Mouse (Mus musculus): ENCODE measurements around the gene Samsn1.
"Not testable (repeated sequence)": the region's sequence is repeated elsewhere in the genome, so short reads cannot be mapped to it uniquely, and the experiment has no call there.

The Samsn1 gene

GRCm38 (mm10) chr16:75872241-75872640, 149.8 kb downstream of the Samsn1 start:
- DNase-seq = no peak

GRCm38 (mm10) chr16:75867400-75867799, 154.7 kb downstream of the Samsn1 start:
- DNase-seq = no peak

GRCm38 (mm10) chr16:75865505-75865904, 156.6 kb downstream of the Samsn1 start:
- DNase-seq = no peak

- no peak for DNase-seq
These were observed 157.4 kb downstream of the Samsn1 start for GRCm38 (mm10) chr16:75864673-75865072.

- DNase-seq = no peak
These were observed 165.7 kb downstream of the Samsn1 start for GRCm38 (mm10) chr16:75856343-75856742.

GRCm38 (mm10) chr16:75855402-75855801, 166.7 kb downstream of the Samsn1 start:
- no peak for DNase-seq

GRCm38 (mm10) chr16:75853556-75854271, 168.4 kb downstream of the Samsn1 start:
- DNase-seq = no peak

GRCm38 (mm10) chr16:75852485-75852884, 169.6 kb downstream of the Samsn1 start:
- DNase-seq = no peak

GRCm38 (mm10) chr16:75849039-75849438, 173.0 kb downstream of the Samsn1 start:
- DNase-seq = no peak

- DNase-seq = no peak
These were observed 178.4 kb downstream of the Samsn1 start for GRCm38 (mm10) chr16:75843653-75844062.

- DNase-seq = no peak
These were observed 179.1 kb downstream of the Samsn1 start for GRCm38 (mm10) chr16:75843031-75843430.

GRCm38 (mm10) chr16:75842569-75842968, 179.5 kb downstream of the Samsn1 start:
- no peak for DNase-seq

- no peak for DNase-seq
These were observed 184.2 kb downstream of the Samsn1 start for GRCm38 (mm10) chr16:75837728-75838451.

GRCm38 (mm10) chr16:75831390-75831789, 190.7 kb downstream of the Samsn1 start:
- no peak for DNase-seq

GRCm38 (mm10) chr16:75826949-75827348, 195.1 kb downstream of the Samsn1 start:
- not testable (repeated sequence) for DNase-seq

GRCm38 (mm10) chr16:75826498-75826897, 195.6 kb downstream of the Samsn1 start:
- DNase-seq = no peak

GRCm38 (mm10) chr16:75823226-75823625, 198.9 kb downstream of the Samsn1 start:
- no peak for DNase-seq

- no peak for DNase-seq
These were observed 201.1 kb downstream of the Samsn1 start for GRCm38 (mm10) chr16:75820963-75821362.

All from kidney, adult 18-20 months (tissue).